Mouse (Mus musculus) layer of hippocampus, adult 2 months (tissue): ENCODE results near the gene Cend1. TPM values are rescaled to one million over a fixed set of nuclear protein-coding genes. Genes with fewer than 3 reads are reported as not detected.

Experiments used
- DNase-seq, 2 experiments: peaks; one replicate each; pipeline ENCODE4 v3.0.0; 2022; ENCODE audit warnings: low spot score in 2 of 2
- H3K27ac ChIP-seq: fragments of 200-600 bp; 2 replicates; pipeline ENCODE4 v1.8.1; 2022
- H3K4me3 ChIP-seq: fragments of 200-600 bp; 2 replicates; pipeline ENCODE4 v1.8.1; 2022; ENCODE audit warnings: mild to moderate bottlenecking
- CTCF ChIP-seq: fragments of 200-600 bp; conservative IDR thresholded peaks from 2 replicates; pipeline ENCODE4 v1.8.1; 2022; ENCODE audit warnings: antibody characterized with exemption, mild to moderate bottlenecking, moderate library complexity
- total RNA-seq, 2 experiments: library from RNA; stranded (reverse); gene quantifications; 2 replicates each; pipeline ENCODE4 v1.2.3; 2021

Cend1 gene
- total RNA-seq, 2 experiments from 2014 or later, result 251 to 263 TPM

DNA sequence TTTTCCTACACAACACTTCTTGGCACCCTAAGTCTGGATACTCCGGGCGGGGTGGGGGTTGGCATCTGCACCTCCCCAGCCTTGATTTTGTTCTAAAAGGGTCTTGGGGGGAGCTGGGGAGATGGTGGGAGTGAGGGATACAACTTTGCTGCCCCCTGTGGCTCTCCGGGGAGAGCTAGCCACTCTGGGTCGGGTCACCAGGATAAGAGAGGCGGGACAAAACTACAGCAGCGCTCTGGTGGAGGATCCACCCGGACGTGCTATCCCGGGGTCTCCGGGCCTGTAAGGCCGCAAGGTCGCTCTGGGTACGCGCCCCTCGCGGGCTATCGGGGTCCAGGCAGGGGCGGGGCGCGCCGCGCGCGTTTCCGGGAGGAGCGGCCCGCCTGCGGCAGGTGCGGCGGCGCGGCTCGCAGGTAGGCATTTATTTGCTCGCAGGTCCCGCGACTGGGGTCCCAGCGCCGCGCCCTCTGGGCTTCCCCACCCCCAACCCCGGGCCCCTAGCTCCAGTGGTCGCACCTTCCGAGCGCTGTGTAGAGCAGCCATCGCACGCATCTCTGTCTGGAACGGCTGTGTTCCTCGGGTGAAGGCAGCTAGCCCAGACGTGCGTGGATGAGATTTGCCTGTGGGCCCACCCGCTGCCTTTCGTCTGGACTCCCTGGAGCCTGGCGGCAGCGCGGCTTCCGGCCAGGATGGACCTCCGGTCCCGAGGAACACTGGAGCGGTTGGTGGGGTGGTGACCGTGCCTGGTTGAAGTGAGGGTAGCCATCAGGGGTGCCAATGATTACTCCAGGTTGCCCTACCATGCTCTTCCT lies 32.4 kb upstream of the Cend1 start:
- Histone ChIP-seq H3K4me3 (peak overlapping the region; percentile 48), H3K27ac (peak overlapping the region; percentile 78)
- TF ChIP-seq CTCF, result peak; percentile 44
- no peak for DNase-seq

DNA sequence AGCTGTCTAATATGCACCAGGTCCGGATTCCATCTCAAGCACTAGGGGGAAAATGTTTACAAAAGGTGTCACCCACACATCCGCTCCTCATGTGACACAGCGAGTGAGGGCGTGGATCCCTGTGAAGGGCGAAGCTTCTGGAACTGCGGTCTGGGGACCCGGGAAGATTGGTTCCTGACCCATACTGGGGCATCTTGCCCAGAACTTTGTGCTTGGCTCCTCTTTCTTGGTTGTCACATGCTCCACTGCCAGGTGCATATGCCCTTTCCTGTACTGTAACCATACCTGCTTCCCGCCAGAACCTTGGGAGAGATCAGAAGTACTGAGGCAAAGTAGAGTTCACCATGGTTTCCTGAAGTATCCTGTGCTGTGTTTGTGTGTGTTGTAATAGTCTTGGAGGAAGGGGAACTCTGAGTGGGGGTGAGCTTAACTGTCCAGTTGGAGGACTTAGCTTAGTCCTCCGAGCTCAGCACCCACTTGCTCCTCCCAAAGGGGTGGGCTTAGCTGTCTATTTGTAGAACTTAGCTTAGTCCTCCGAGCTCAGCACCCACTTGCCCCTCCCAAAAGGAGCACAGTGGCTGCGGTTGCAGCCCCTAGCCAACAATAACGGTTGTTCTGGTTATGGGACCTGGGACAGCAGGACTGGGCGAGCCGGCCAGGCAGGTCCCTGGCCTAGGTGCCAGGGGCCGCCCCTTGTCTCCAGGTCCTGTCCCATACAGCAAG lies 31.3 kb upstream of the Cend1 start, which contains the start of gene Cracr2b:
Cracr2b (plus strand) TSS at position 704 of the 723 bp plus-strand sequence.
- no peak for DNase-seq
- peak within 1 kb of the TSS; percentile 48 for H3K4me3 ChIP-seq
- TF ChIP-seq CTCF, result no peak
- peak within 1 kb of the TSS; percentile 78 for H3K27ac ChIP-seq

DNA sequence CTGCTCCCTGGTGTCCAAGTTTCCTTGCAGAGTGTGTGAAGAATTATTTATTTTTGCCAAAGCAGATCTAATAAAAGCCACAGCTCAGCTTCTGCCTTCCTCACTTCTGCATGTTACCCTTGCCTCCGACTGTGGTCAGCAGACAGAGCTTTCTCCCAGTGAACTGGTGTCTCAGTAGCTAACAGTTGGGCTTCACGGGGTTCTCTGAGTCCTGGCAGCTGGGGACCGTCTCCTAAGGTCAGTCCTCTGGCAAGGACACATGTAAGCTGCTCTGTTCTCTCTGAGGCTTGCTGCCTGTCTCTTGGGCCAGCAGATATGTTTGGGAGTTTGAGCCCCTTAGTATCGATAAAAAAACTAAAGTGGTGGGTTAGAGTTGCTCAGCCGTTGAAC lies 30.7 kb upstream of the Cend1 start:
- peak overlapping the region; percentile 53 for H3K27ac ChIP-seq
- no peak for TF ChIP-seq CTCF
- no peak overlapping the region for H3K4me3 ChIP-seq
- no peak for DNase-seq

DNA sequence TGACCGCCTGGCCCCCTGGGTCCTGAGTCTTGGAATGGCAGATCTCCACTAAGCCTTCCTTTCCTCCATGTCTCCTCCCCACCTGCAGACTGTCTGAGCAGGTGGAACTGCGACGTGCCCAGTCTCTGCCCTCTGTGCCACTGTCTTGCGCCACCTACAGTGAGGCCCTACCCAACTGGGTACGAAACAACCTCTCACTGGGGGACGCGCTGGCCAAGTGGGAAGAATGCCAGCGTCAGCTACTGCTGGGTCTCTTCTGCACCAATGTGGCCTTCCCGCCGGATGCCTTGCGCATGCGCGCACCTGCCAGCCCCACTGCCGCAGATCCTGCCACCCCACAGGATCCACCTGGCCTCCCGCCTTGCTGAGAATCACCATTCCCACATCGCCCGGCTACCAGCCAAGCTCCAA lies 30.0 kb upstream of the Cend1 start:
- H3K27ac ChIP-seq, result no peak overlapping the region
- no peak for DNase-seq

DNA sequence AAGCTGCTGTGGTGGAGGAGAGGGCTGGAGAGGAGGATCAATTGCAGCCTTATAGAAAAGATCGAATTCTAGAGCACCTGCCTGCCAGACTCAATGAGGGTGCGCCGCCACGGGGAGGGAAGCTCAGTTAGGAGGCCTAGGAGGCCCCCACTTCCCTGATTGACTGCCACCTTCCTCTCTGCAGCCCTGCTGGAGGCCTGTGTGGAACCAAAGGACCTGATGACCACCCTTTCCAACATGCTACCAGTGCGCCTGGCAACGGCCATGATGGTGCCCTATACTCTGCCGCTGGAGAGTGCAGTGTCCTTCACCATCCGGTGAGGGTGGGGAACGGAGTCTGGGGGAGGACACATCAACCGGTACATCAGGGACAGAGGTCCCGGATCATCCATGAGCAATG lies 29.4 kb upstream of the Cend1 start:
- H3K27ac ChIP-seq, result no peak overlapping the region
- H3K4me3 ChIP-seq, result no peak overlapping the region
- DNase-seq, result no peak
- TF ChIP-seq CTCF, result peak; percentile 39

More for the DNA sequence above, 30.0 kb upstream of the Cend1 start:
- TF ChIP-seq CTCF, result no peak
- no peak overlapping the region for H3K4me3 ChIP-seq

DNA sequence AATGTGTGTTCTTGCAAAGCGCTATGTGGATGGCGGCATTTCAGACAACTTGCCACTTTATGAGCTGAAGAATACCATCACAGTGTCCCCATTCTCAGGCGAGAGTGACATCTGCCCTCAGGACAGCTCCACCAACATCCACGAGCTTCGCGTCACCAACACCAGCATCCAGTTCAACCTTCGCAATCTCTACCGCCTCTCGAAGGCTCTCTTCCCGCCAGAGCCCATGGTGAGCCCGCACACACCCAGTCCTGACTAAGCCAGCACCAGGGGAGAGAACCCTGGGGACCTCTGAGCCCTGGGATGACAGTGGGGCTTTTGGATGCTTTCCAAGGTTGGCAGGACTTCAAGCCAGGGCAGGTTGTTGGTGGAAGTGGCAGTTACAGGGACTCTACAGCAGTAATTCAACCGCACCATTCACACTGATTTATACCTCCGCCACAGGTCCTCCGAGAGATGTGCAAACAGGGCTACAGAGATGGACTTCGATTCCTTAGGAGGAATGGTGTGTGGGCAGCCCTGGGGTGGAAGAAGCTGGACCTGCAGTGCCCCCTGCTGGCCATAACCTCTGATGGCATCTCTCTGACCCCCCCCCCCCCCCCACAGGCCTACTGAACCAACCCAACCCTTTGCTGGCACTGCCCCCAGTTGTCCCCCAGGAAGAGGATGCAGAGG lies 28.8 kb upstream of the Cend1 start:
- DNase-seq, result no peak
- no peak overlapping the region for H3K4me3 ChIP-seq

DNA sequence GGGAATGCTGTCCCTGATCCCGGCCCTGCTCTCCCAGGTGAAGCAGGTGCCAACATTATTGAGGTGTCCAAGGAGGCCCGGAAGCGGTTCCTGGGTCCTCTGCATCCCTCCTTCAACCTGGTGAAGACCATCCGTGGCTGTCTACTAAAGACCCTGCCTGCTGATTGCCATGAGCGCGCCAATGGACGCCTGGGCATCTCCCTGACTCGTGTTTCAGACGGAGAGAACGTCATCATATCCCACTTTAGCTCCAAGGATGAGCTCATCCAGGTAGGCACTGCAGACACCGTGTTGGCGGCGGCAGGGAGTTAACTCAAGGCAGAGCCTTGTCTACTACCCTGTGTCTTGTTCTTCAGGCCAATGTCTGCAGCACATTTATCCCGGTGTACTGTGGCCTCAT lies 27.9 kb upstream of the Cend1 start:
- no peak for DNase-seq
- no peak for TF ChIP-seq CTCF
- Histone ChIP-seq H3K4me3 (no peak overlapping the region), H3K27ac (no peak overlapping the region)

More for the DNA sequence above, 28.8 kb upstream of the Cend1 start:
- peak; percentile 72 for TF ChIP-seq CTCF
- H3K27ac ChIP-seq, result no peak overlapping the region

DNA sequence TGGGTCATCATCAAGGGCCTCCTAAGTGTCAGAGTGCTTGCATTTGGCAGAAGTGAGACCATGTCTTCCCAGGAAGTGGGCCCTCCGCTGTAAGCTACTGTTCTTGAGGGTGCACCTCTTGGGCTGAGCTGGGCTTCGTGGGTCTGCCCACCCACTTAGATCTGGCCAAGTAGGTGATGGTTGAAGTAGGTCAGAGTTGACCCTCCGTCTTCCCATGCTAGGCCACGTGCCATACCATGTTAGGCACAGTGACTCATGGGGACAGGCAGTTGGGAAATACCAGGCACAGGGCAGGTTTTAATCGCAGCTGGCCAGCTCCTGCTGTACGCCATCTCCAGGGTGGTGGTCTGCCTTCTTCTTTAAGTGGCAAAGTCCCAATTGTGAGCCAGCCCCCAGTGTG lies 27.4 kb upstream of the Cend1 start:
- H3K27ac ChIP-seq, result peak overlapping the region; percentile 90; the same call in 1 of the 2 replicates
- no peak for TF ChIP-seq CTCF
- no peak overlapping the region for H3K4me3 ChIP-seq
- no peak for DNase-seq

DNA sequence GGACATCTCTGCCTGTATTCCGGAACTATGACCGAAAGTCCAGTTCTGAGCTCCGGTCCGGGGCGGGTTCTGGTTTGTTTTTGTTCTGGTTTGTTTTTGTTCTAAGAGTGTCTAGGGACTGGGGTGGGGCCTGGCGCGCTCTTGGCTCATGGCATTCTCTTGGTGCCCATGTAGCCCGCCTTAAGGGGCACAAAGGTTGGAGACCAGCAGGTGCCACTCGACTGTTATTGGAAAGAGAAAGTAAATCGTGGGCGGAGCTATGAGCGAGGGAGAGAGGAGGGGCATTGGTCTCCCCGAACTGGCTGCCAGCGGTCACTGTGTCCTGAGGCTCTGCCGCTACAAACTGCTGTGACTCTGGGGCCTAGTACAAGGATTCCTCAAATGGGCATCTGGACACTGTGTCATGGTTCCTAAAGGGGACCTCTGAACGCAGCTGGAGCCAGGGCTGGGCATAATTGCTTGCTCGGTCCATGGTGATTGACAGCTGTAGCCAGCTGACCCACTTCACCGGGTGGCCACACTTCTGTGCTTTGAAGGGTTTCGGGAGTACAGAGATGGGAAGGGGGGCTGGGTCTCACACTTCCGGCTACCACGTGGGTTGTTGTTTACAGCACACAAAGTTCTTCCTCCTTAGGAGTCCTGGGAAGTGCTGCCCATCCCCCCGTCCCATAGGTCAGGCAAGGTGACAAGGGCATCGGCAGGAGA lies 26.5 kb upstream of the Cend1 start:
- DNase-seq, result no peak
- no peak for TF ChIP-seq CTCF
- H3K27ac ChIP-seq, result peak overlapping the region; percentile 90
- peak overlapping the region; percentile 63 for H3K4me3 ChIP-seq

DNA sequence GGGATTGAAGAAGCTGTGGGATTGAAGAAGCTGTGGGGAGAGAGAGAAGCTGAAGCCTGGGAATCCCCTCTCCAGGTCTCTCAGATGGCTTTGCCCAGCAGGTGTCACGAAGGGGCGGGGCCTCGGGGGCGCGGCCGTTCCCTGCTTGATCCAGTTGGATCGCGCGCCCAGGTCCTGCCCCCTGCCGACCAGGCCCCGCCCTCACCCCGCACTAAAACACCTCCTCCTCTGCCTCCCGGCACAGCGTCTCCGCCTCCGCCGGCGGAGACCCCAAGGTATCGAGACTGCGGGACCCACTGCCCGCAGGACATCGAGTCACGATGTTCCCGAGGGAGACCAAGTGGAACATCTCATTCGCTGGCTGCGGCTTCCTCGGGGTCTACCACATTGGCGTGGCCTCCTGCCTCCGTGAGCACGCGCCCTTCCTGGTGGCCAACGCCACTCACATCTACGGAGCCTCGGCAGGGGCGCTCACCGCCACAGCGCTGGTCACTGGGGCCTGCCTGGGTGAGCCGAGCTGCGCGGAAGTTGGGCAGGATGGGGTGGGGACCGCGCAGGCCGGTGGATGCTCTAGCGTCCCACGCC lies 25.8 kb upstream of the Cend1 start, which contains the start of gene Pnpla2:
Pnpla2 (plus strand) TSS at position 232 of the 585 bp plus-strand sequence.
- DNase-seq, result peak; percentile 89
- H3K4me3 ChIP-seq, result peak within 1 kb of the TSS; percentile 63

DNA sequence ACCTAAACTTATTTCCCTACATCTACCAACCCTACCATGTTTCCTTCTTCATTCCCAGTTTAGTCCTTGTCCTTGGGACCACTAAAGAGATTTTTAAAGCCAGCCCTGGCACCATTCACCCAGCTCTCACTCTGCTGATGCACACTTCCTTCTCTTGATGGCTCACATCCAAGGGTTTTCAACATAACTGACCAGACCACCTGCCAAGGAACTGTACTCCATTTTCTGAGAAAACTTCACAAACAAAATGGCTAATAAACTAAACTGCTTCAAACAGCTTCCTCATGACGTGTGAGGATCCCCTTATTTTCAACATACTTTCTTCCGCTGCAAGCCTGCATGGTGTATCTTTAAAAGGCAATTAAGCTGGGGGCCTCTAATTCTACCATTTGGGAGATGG lies 24.3 kb upstream of the Cend1 start:
- TF ChIP-seq CTCF, result no peak
- Histone ChIP-seq H3K4me3 (no peak overlapping the region), H3K27ac (no peak overlapping the region)
- no peak for DNase-seq

More for the DNA sequence above, 25.8 kb upstream of the Cend1 start, which contains the start of gene Pnpla2:
- H3K27ac ChIP-seq, result peak within 1 kb of the TSS; percentile 90
- TF ChIP-seq CTCF, result peak; percentile 49

DNA sequence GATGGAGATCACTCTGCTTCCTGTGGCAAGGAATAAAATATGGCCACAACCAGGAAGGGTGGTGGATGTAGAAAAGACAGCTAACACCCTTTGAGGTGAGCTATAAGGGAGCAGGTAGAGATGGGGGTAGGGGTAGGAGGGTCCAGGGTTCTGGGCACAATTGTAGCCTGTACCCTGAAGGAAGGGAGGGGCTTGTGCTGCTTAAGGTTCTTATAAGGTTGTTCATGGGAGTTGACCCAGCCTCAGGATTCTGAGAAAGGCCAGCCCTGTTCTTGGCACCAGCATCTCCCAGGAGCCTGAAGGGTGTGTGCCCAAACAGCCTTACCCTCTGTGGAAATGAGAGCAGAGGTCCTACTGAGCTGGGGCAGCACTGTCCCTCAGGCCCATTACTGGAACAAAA lies 22.6 kb upstream of the Cend1 start:
- no peak overlapping the region for H3K27ac ChIP-seq
- H3K4me3 ChIP-seq, result no peak overlapping the region
- DNase-seq, result no peak
- TF ChIP-seq CTCF, result no peak
